Mouse (Mus musculus): ENCODE results near the gene Notch2.
A peak's percentile ranks its signal among the peaks of the same experiment; 100 is the strongest.

Gene Notch2

GRCm38 (mm10) chr3:97993920-97994545, 19.3 kb upstream of the Notch2 start:
- DNase-seq (ENCODE audit: inconsistent ontology term) = no peak

GRCm38 (mm10) chr3:97994818-97995217, 18.5 kb upstream of the Notch2 start:
- no peak for DNase-seq (ENCODE audit: inconsistent ontology term)

GRCm38 (mm10) chr3:97998349-97998748, 15.0 kb upstream of the Notch2 start:
- no peak for DNase-seq (ENCODE audit: inconsistent ontology term)

GRCm38 (mm10) chr3:98003558-98003957, 9.8 kb upstream of the Notch2 start:
- DNase-seq (ENCODE audit: inconsistent ontology term) = no peak

GRCm38 (mm10) chr3:98004231-98004630, 9.1 kb upstream of the Notch2 start:
- no peak for DNase-seq (ENCODE audit: inconsistent ontology term)

- DNase-seq (ENCODE audit: inconsistent ontology term) = no peak
These were observed 8.0 kb upstream of the Notch2 start for GRCm38 (mm10) chr3:98005306-98005705.

GRCm38 (mm10) chr3:98006046-98006691, 7.2 kb upstream of the Notch2 start:
- no peak for DNase-seq (ENCODE audit: inconsistent ontology term)

- no peak for DNase-seq (ENCODE audit: inconsistent ontology term)
These were observed 6.4 kb upstream of the Notch2 start for GRCm38 (mm10) chr3:98006973-98007372.

GRCm38 (mm10) chr3:98008143-98008542, 5.2 kb upstream of the Notch2 start:
- no peak for DNase-seq (ENCODE audit: inconsistent ontology term)

- DNase-seq (ENCODE audit: inconsistent ontology term) = no peak
These were observed 4.0 kb upstream of the Notch2 start for GRCm38 (mm10) chr3:98009190-98009840.

- no peak for DNase-seq (ENCODE audit: inconsistent ontology term)
These were observed 284 bp upstream of the Notch2 start for GRCm38 (mm10) chr3:98013086-98013400.

- DNase-seq (ENCODE audit: inconsistent ontology term) = no peak
These were observed 2.2 kb downstream of the Notch2 start for GRCm38 (mm10) chr3:98015205-98016171.

- DNase-seq (ENCODE audit: inconsistent ontology term) = no peak
These were observed 3.7 kb downstream of the Notch2 start for GRCm38 (mm10) chr3:98016901-98017591.

GRCm38 (mm10) chr3:98018187-98018586, 4.9 kb downstream of the Notch2 start:
- no peak for DNase-seq (ENCODE audit: inconsistent ontology term)

- DNase-seq (ENCODE audit: inconsistent ontology term) = peak; percentile 49
These were observed 7.3 kb downstream of the Notch2 start for GRCm38 (mm10) chr3:98020431-98021229.

GRCm38 (mm10) chr3:98024288-98024848, 11.0 kb downstream of the Notch2 start:
- peak; percentile 94 for DNase-seq (ENCODE audit: inconsistent ontology term)

- DNase-seq (ENCODE audit: inconsistent ontology term) = no peak
These were observed 12.2 kb downstream of the Notch2 start for GRCm38 (mm10) chr3:98025521-98025920.

- DNase-seq (ENCODE audit: inconsistent ontology term) = peak; percentile 84
These were observed 12.9 kb downstream of the Notch2 start for GRCm38 (mm10) chr3:98025921-98026880.

GRCm38 (mm10) chr3:98027371-98027774, 14.0 kb downstream of the Notch2 start:
- peak; percentile 58 for DNase-seq (ENCODE audit: inconsistent ontology term)
